Mouse (Mus musculus) midbrain, embryonic 13.5 days (tissue): ENCODE measurements around the gene Ccdc183. TPM values are rescaled to one million over a fixed set of nuclear protein-coding genes. Genes with fewer than 3 reads are reported as not detected.

Experiments used
- ATAC-seq: fragments of 200-750 bp; cut with Nextera tagmentation; 2 replicates; pipeline ENCODE4 v1.8.0; 2017; ENCODE audit warnings: mild to moderate bottlenecking, moderate TSS enrichment, moderate library complexity
- H3K27ac ChIP-seq: fragments of 300-500 bp; sonication (generic); 2 replicates; pipeline ENCODE4 v1.5.1; 2015; ENCODE audit warnings: inconsistent platforms, mild to moderate bottlenecking, moderate library complexity
- H3K27me3 ChIP-seq: fragments of 300-500 bp; sonication (generic); 2 replicates; pipeline ENCODE4 v1.6.1; 2015; ENCODE audit warnings: mild to moderate bottlenecking, inconsistent platforms
- H3K36me3 ChIP-seq: fragments of 300-500 bp; sonication (generic); 2 replicates; pipeline ENCODE4 v1.6.1; 2015; ENCODE audit warnings: mild to moderate bottlenecking, inconsistent platforms
- H3K4me1 ChIP-seq: fragments of 300-500 bp; sonication (generic); replicated peaks from 2 replicates; pipeline ENCODE4 v1.6.1; 2015; ENCODE audit warnings: inconsistent platforms
- H3K4me2 ChIP-seq: fragments of 300-500 bp; sonication (generic); replicated peaks from 2 replicates; pipeline ENCODE4 v1.6.1; 2015; ENCODE audit warnings: moderate library complexity, mild to moderate bottlenecking, inconsistent platforms
- H3K4me3 ChIP-seq: fragments of 300-500 bp; sonication (generic); replicated peaks from 2 replicates; pipeline ENCODE4 v1.5.1; 2015; ENCODE audit warnings: mild to moderate bottlenecking, inconsistent platforms
- H3K9ac ChIP-seq: fragments of 300-500 bp; sonication (generic); replicated peaks from 2 replicates; pipeline ENCODE4 v1.6.1; 2015; ENCODE audit warnings: mild to moderate bottlenecking, inconsistent platforms
- H3K9me3 ChIP-seq: fragments of 300-500 bp; sonication (generic); 2 replicates; pipeline ENCODE4 v1.6.1; 2016; ENCODE audit warnings: mild to moderate bottlenecking, inconsistent platforms
- WGBS: fragments of 180-500 bp; shearing (Covaris S2); methylation state at CpG from one replicate; pipeline ENCODE4 v1.1.7; 2015; 5-methylcytosine and 5-hydroxymethylcytosine counted together
- polyA plus RNA-seq: library from polyadenylated mRNA; unstranded; fragments of >200 nt; fragmentation: Nextera tagmentation; extraction: Ambion mirVana; gene quantifications from 2 replicates; pipeline ENCODE4 v1.2.1, GENCODE M21; 2015

The Ccdc183 gene
- polyA plus RNA-seq, 1 experiment from 2014 or later = 0.47 TPM

GRCm38 (mm10) chr2:25574579-25575431 is 42.7 kb downstream of the Ccdc183 start, which contains the start of the genes Mamdc4 and Phpt1:
Gene Mamdc4, minus strand, starts transcription at chr2:25574845.
Gene Phpt1, minus strand, starts transcription at chr2:25575224.
- peaks cover 53% of the 10 kb centered on the region for H3K4me1 ChIP-seq
- peak within 1 kb of the TSS; percentile 90 for H3K27ac ChIP-seq
- 0% methylated on average over 44 of the region's 45 CpGs for WGBS
- H3K36me3 ChIP-seq = peaks cover 21% of the 10 kb centered on the region
- H3K9ac ChIP-seq = peak within 1 kb of the TSS; percentile 79
- H3K9me3 ChIP-seq = no peaks in the 10 kb centered on the region
- ATAC-seq = peak; percentile 99
- peak within 1 kb of the TSS; percentile 97 for H3K4me2 ChIP-seq
- peak within 1 kb of the TSS; percentile 60 for H3K4me3 ChIP-seq
- H3K27me3 ChIP-seq = peaks cover 44% of the 10 kb centered on the region

DNA sequence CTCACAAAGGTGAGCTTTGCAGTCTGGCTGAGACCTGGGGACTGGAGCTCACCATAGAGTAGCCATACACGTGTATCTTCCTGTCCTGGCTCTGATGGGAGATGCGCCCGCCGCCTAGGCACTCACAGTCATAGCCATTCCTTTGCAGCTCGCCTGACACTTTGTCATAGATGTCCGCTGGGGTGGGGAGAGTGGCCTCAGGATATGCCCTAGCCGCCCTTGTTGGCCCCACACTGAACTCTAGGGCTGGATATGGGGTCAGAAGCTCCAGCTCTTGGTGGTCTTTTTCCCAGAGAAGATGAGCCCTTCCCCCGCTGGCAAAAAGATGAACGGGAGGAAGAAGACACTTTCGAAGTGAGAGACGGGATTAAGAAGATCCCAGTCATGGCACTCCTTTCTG is 43.3 kb downstream of the Ccdc183 start:
- Histone ChIP-seq H3K27ac (peak overlapping the region; percentile 90), H3K9ac (peak overlapping the region; percentile 79), H3K36me3 (peaks cover 27% of the 10 kb centered on the region), H3K4me2 (peak overlapping the region; percentile 97), H3K4me3 (peak overlapping the region; percentile 60), H3K4me1 (peaks cover 46% of the 10 kb centered on the region), H3K27me3 (peaks cover 37% of the 10 kb centered on the region), H3K9me3 (no peaks in the 10 kb centered on the region)
- WGBS = 18% methylated on average over 11 of the region's 11 CpGs
- ATAC-seq = peak; percentile 1

DNA sequence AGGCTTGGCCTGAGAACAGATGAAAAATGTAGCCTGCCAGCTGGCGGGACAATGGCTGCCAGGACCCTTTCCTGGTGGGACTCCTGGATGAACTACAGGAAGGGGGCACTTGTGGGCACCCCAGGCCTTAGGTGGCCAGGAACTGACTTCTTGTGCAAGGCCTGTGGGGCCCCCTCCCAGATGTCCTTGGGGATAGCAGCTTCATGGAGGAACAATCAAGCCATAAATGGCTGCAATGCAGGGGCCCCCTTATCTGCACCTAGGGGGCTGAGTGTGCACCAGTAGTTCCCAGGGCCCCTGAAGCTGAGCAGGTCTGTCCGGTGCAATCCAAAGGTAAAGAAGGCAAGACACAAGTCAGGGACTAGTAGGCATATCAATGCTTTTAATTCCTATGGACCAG is 44.4 kb downstream of the Ccdc183 start:
- Histone ChIP-seq H3K27me3 (peaks cover 26% of the 10 kb centered on the region), H3K4me1 (peaks cover 38% of the 10 kb centered on the region), H3K9me3 (no peaks in the 10 kb centered on the region), H3K27ac (no peak overlapping the region), H3K36me3 (peaks cover 38% of the 10 kb centered on the region), H3K4me3 (peak overlapping the region; percentile 60; the same call in 1 of the 2 replicates), H3K9ac (no peak overlapping the region; the same call in 1 of the 2 replicates), H3K4me2 (peak overlapping the region; percentile 97; the same call in 1 of the 2 replicates)
- no peak for ATAC-seq
- 95% methylated on average over 2 of the region's 2 CpGs for WGBS

DNA sequence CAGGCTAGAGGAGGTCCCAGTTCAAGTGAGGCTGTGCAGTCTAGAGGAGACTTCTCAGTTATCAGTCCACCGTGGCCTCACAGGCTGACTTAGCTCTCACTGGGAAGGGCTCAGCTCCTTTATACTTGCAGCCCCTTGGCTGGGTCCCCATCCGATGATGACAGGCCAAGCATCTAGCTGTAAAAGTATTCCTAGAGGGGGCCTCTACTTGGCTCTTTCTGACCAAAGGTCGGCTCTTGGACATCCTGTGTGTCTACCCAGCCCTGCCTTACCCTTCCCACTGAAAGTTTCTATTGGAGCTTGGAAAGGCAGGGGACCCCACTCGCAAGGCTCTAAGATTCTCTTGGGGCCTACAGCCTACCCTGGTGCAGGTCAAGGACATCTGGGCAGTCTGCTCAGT is 46.3 kb downstream of the Ccdc183 start:
- WGBS = 99% methylated on average over 4 of the region's 4 CpGs
- Histone ChIP-seq H3K9ac (0 out of 2 replicates have a peak overlapping the region, but pooled peaks have one; percentile 14), H3K36me3 (peaks cover 55% of the 10 kb centered on the region), H3K27me3 (peaks cover 8% of the 10 kb centered on the region), H3K9me3 (no peaks in the 10 kb centered on the region), H3K4me2 (no peak overlapping the region), H3K4me1 (peaks cover 23% of the 10 kb centered on the region), H3K4me3 (no peak overlapping the region), H3K27ac (no peak overlapping the region)
- ATAC-seq = no peak

DNA sequence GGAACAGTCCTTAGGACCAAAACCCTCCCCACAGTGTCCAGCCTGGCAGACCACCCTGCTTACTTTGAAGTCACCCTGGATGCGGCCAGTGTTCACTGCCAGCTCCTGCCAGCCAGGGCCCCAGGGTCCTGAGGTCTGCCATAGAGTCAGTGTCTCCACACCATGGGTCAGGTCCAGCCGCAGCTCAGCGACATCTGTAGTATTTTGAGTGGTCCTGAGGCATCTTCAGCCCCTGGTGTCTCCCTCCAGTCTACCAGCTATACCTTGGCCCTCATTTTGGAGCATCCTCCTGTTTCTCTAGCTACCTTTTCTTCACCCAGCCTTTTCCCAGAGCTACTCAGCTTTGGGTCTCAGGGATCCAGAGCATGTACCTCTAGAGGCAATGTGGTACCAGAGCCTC is 48.2 kb downstream of the Ccdc183 start:
- Histone ChIP-seq H3K4me1 (peaks cover 16% of the 10 kb centered on the region), H3K4me3 (no peak overlapping the region), H3K27ac (no peak overlapping the region), H3K9me3 (no peaks in the 10 kb centered on the region), H3K9ac (no peak overlapping the region), H3K4me2 (no peak overlapping the region), H3K36me3 (peaks cover 74% of the 10 kb centered on the region), H3K27me3 (no peaks in the 10 kb centered on the region)
- WGBS = 89% methylated on average over 3 of the region's 3 CpGs
- ATAC-seq = no peak

- Histone ChIP-seq H3K27ac (no peak overlapping the region), H3K9ac (no peak overlapping the region; the same call in 1 of the 2 replicates), H3K27me3 (no peaks in the 10 kb centered on the region), H3K4me2 (no peak overlapping the region), H3K9me3 (no peaks in the 10 kb centered on the region), H3K4me1 (peaks cover 8% of the 10 kb centered on the region), H3K4me3 (no peak overlapping the region), H3K36me3 (peaks cover 81% of the 10 kb centered on the region)
- WGBS = 87% methylated on average over 6 of the region's 6 CpGs
- ATAC-seq = no peak
Observed at GRCm38 (mm10) chr2:25568473-25569019, 48.9 kb downstream of the Ccdc183 start.

DNA sequence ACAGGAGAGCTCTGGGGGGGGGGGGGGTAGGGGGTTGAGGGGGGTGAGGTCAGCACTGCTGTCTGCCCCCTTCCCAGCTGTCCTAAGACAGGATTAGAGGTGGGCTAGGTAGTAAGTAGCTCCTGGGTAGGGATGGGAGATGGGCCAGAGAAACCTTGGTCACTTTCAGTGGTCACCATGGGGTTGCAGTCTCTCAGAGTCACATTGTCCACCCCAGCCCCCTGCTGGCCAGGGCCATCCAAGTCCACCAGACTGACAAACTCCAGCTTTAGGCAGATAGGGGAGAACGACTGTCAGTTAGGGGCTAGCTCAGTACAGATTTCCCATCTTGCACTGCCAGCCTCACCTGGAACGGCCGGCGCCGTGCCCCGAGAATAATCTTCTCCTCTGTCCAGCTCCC is 50.9 kb downstream of the Ccdc183 start:
- no peak overlapping the region for H3K27ac ChIP-seq
- no peak overlapping the region for H3K4me3 ChIP-seq
- H3K9ac ChIP-seq = no peak overlapping the region
- peaks cover 96% of the 10 kb centered on the region for H3K36me3 ChIP-seq
- H3K27me3 ChIP-seq = no peaks in the 10 kb centered on the region
- no peak for ATAC-seq
- no peak overlapping the region for H3K4me2 ChIP-seq
- 87% methylated on average over 6 of the region's 6 CpGs for WGBS
- no peaks in the 10 kb centered on the region for H3K9me3 ChIP-seq
- no peaks in the 10 kb centered on the region for H3K4me1 ChIP-seq

- H3K36me3 ChIP-seq = peaks cover 97% of the 10 kb centered on the region
- WGBS = 84% methylated on average over 8 of the region's 8 CpGs
Observed at GRCm38 (mm10) chr2:25565741-25566140, 51.7 kb downstream of the Ccdc183 start.

DNA sequence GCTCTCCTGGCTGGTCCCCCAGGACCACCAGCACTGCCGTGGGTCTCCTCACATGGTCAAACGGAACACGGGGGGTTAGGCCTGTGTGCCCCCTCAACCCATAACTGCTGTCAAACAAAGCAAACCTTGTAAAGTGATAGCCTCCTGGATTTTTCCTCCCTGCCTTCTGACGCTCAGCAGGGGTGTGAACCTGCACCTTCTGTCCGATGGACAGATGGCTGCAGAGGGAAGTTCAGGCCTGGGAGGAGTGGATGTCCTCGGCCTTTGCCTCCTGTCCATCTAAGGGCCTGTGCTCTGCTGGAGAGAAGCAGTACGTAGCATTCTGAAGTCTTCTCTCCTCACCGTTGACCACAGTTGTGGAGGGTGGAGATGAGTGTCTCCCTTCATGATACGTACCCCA is 55.5 kb downstream of the Ccdc183 start:
- H3K4me1 ChIP-seq = peaks cover 21% of the 10 kb centered on the region
- no peak overlapping the region for H3K9ac ChIP-seq
- ATAC-seq = no peak
- no peak overlapping the region for H3K4me2 ChIP-seq
- WGBS = 85% methylated on average over 9 of the region's 9 CpGs
- no peak overlapping the region for H3K4me3 ChIP-seq
- peaks cover 69% of the 10 kb centered on the region for H3K36me3 ChIP-seq
- H3K27me3 ChIP-seq = no peaks in the 10 kb centered on the region
- no peaks in the 10 kb centered on the region for H3K9me3 ChIP-seq
- no peak overlapping the region for H3K27ac ChIP-seq

More at GRCm38 (mm10) chr2:25565741-25566140, 51.7 kb downstream of the Ccdc183 start:
- no peaks in the 10 kb centered on the region for H3K27me3 ChIP-seq
- H3K4me3 ChIP-seq = no peak overlapping the region
- no peaks in the 10 kb centered on the region for H3K9me3 ChIP-seq
- no peaks in the 10 kb centered on the region for H3K4me1 ChIP-seq
- no peak overlapping the region for H3K4me2 ChIP-seq
- no peak overlapping the region for H3K9ac ChIP-seq
- H3K27ac ChIP-seq = no peak overlapping the region
- ATAC-seq = no peak

- no peak overlapping the region for H3K9ac ChIP-seq
- H3K4me2 ChIP-seq = no peak overlapping the region
- no peaks in the 10 kb centered on the region for H3K9me3 ChIP-seq
- H3K36me3 ChIP-seq = peaks cover 56% of the 10 kb centered on the region
- ATAC-seq = no peak
- H3K27ac ChIP-seq = no peak overlapping the region
- 94% methylated on average over 8 of the region's 8 CpGs for WGBS
- H3K27me3 ChIP-seq = no peaks in the 10 kb centered on the region
- no peak overlapping the region for H3K4me3 ChIP-seq
- peaks cover 27% of the 10 kb centered on the region for H3K4me1 ChIP-seq
Observed at GRCm38 (mm10) chr2:25560551-25560950, 56.9 kb downstream of the Ccdc183 start.

GRCm38 (mm10) chr2:25558774-25559173 is 58.7 kb downstream of the Ccdc183 start:
- peaks cover 38% of the 10 kb centered on the region for H3K36me3 ChIP-seq
- H3K4me1 ChIP-seq = peaks cover 27% of the 10 kb centered on the region
- H3K4me2 ChIP-seq = peak overlapping the region; percentile 96
- H3K27ac ChIP-seq = no peak overlapping the region
- H3K4me3 ChIP-seq = peak overlapping the region; percentile 98
- H3K9ac ChIP-seq = peak overlapping the region; percentile 97
- no peaks in the 10 kb centered on the region for H3K9me3 ChIP-seq
- H3K27me3 ChIP-seq = no peaks in the 10 kb centered on the region
- WGBS = 78% methylated on average over 6 of the region's 6 CpGs
- no peak for ATAC-seq
